Mouse (Mus musculus) CD4-positive helper T cell, adult 2 months (primary cell): ENCODE results near the gene Sp9.

ENCODE experiments used
- DNase-seq: peaks from one replicate; pipeline ENCODE4 v3.0.0-alpha.2; 2012; ENCODE audit warnings: low read depth, missing footprints, low spot score

The Sp9 gene

GRCm38 (mm10) chr2:73274119-73274920 is 2.6 kb downstream of the Sp9 start:
- peak; percentile 57 for DNase-seq

DNA sequence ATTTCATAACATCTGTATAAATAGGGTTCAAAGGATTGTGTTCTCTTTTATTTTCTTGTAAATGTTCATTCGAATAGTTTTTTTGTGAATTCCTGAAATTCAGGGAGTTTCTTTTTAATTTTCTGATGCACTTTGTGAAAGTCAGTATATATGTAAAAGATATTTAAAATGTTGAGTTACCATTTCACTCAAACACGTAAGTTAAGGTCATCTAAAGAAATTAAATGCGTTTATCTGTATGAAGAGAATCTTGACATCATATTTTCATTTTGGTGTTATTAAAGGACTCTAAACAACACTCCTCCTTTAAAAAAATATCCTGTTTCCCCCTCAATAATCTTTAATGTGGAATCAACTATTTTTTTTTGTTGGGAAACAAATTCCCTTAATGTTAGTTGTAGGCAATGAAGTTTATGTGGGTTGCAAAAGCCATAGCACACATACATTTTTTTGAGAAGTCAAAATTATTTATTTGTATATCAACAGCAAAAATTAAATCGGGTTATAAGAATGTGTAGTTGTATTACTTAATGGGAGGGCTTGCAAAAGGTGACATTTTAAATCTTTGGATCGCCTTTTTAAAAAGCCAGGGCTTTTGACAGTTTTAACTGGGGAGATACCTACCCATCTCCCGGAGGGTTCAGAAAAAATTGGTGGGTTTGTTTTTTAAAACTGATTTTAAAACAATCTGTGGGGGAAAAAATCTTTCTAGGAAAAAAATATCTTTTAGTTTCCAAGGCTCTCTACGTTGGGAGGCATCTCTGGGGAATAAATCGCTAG is 3.7 kb downstream of the Sp9 start:
- peak; percentile 11 for DNase-seq

DNA sequence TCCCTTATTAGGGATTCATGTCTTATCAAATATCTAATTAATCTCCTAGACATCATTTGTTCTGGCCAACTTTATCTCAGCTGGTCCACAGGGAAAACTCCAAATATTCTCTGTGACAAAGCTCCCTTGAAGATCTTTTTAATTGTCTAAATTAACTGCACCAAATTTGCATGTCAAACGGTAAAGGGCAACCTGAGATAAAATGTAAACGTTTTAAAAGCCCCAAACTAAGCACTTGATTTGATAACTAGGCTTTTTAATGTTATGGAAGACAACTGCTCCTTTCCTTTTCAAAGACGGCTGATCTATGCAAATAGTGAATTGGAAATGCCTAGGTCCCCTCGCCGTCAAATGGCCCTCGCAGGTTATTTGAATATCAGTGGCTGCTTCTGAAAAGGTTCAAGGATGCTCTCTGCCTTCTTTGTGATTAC is 4.4 kb downstream of the Sp9 start:
- no peak for DNase-seq

DNA sequence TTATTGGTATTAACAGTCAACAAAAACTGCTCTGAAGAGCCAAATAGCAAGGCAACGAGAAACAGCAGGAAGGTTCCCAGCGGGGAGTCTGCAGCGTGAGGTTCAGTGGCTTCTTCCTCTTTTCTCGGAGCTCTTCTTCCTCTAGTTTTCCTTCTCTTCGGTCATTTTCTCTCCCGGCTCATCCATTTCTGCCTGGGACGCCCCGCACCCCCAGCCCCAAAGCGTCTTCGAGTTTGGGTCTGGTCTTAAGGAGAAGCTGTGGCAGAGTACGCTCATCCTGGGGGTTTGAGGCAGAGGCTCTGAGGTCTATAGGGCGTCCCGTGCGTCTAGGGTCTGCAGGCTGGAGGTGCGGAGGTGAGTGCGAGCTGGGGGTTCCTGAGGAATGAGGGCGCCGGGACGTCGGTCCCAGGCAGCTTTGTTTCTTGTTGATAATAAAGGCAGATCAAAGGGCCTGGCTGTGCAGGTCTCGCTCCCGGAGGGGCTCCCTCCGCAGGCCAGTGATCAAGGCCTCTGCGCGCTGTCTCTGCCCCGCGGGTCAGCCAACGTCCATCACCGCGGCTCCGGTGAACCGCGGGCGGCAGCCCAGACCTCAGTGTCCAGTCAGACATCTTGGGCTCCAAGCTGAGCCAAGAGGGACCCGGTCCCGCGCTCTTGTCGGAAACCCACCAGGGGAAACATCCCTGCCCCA is 5.4 kb downstream of the Sp9 start:
- DNase-seq: peak; percentile 15

GRCm38 (mm10) chr2:73277709-73278075 is 6.0 kb downstream of the Sp9 start:
- peak; percentile 18 for DNase-seq

GRCm38 (mm10) chr2:73278131-73278854 is 6.6 kb downstream of the Sp9 start:
- peak; percentile 87 for DNase-seq

- DNase-seq: no peak
These were observed 7.1 kb downstream of the Sp9 start for GRCm38 (mm10) chr2:73278869-73279268.

- DNase-seq: peak; percentile 10
These were observed 7.7 kb downstream of the Sp9 start for GRCm38 (mm10) chr2:73279271-73280038.

DNA sequence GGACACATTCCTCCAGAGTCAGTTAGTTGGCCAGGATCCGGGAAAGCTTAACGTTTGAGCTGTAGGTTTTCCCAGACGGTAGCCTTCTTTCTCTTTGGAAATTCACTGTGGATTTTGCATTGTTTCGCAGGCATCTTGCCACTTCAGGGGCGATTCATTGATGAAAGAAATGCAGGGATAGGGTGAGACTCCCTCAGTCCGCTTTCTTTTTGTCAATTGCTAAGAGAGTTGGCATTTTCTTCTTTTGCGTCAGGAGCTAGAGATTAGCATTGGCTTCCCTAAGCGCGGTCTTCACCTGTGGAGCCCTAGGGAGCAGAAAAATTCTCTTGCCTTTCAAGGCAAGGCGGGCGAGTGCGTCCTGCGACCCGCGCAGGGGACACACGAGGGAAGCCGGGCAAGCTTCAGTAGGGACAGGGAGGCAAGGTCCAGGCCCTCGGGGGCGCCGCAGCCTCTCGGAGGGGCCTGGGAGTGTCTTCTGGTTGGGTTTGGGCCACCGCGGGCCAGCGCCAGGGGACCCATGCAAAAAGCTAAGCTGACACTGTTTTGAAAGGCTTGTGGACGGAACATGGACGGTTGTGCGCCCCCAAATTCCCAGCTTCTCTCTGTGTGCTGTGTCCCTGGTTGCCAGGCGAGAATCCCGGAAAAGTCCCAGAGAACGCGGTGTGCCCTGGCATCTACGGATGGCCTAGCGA is 8.8 kb downstream of the Sp9 start:
- DNase-seq: peak; percentile 16

- peak; percentile 23 for DNase-seq
These were observed 9.4 kb downstream of the Sp9 start for GRCm38 (mm10) chr2:73281048-73281661.

DNA sequence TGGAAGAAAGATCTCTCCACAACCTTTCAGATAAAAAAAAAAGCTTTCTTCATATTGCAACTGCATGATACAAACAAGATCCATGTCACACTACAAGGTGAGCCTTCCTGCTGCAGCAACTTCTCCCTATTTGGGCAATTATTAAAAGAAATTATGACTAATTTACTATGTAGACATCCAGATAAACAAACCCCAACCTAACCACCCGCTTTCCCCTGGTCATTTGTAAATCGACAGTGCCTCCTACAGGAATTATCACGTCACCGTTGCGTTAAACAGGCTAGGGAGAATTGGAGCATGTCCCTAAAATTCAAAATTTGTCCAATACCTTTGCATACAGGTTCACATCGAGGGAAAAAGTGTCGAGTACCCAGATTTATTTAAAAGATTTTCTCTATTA is 10.0 kb downstream of the Sp9 start:
- no peak for DNase-seq

DNA sequence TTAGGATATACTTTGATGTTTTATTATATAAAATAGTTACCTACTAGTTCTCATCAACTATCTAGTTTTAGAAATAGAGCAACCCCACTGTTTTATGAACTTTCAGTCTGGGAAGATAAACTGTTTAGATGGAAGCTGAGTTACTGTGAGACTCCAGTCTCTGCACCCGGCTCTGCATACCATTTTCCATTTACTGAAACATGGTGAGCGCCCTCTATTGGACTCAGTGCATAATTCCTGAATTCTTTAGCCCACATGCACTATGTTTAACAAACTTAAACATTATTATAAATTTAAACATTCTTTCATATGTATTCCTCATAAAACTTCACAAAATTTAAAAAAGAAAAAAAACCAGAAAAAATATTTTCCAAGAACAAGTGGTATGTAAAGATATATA is 13.9 kb downstream of the Sp9 start:
- peak; percentile 37 for DNase-seq

DNA sequence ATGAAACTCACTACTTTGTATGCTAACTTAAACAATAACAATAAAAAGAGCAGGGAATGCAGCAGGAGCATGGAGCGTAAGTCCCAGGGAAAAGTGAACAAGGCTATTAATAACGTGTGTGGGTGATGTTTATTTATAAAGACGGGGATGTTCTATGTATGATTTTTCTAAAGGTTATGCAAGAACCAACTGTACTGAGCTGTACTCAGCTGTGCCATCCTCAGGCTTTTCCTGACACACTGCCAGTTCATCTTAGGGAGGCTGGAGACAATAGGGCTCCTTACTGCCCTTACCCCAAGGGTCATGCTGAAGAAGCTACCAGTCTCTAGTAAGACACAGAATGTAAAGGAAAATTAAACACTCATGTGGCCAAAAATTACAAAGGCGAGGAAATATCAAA is 19.4 kb downstream of the Sp9 start:
- DNase-seq: no peak

- no peak for DNase-seq
These were observed 23.3 kb downstream of the Sp9 start for GRCm38 (mm10) chr2:73295023-73295422.

DNA sequence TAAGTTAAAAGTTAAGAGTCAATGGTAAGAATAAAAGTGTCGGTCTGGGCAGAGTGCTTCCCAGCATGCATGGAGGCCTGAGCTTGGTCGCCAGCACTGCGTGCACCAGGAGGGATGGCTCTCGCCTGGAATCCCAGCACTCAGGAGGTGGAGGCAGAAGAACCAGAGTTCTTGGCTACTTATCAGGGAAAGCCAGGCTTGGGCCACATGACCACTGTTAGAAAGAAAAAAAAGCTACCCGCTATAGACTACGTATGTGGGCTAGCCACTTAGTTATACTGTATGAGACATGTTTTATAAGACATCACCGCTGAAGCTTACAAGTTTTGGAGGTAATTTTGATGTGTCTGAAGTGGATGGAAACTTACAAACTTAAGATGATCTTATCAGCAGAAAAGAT is 26.4 kb downstream of the Sp9 start:
- DNase-seq: peak; percentile 15

- DNase-seq: no peak
These were observed 27.1 kb downstream of the Sp9 start for GRCm38 (mm10) chr2:73298841-73299240.

- no peak for DNase-seq
These were observed 30.3 kb downstream of the Sp9 start for GRCm38 (mm10) chr2:73301979-73302378.

DNA sequence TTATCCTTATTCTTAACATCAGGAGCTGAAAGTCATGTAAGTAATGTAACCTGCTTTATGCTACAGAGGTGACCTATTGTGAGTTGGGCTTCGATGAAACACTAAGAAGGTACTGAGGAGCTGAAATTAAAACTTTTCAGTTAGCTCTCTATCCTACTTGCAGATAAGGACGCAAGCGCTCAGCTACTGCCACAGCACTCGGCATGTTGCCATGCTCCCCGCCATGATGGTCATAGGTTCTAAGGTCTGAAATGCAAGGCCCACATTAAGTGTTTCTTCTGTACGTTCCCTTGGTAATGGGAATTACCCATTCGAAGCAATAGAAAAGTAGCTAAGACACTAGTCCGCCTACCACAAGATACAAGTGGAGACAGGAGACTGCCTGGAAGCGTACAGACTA is 31.0 kb downstream of the Sp9 start:
- no peak for DNase-seq

GRCm38 (mm10) chr2:73304506-73304905 is 32.8 kb downstream of the Sp9 start:
- no peak for DNase-seq

DNA sequence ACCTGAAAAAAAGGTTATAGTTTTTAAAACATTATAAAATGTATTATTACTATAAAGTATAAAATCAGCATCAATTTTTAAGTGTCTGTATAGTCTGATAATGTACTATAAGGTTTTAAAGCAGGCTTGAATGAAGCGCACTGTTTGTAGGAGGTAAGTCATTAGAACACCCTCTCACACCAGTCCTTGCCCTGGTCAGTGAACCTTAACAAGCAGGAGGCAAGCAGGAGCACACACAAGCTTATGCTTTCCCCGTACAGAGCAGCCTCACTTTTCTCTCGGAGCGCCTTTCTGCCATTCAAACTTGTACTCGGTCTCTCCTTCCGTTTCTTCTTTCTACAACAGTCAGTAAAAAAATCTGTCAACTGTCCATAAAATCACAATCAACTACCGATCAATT is 34.3 kb downstream of the Sp9 start:
- no peak for DNase-seq
